Mouse (Mus musculus) liver, postnatal 0 days (tissue): ENCODE data around the gene Omt2a. TPM values are rescaled to one million over a fixed set of nuclear protein-coding genes. Genes with fewer than 3 reads are reported as not detected.
"Not testable (repeated sequence)": the region's sequence is repeated elsewhere in the genome, so short reads cannot be mapped to it uniquely, and the experiment has no call there.

ENCODE experiments used
- ATAC-seq: fragments of 200-750 bp; cut with Nextera tagmentation; 2 replicates; pipeline ENCODE4 v1.8.0; 2017; ENCODE audit warnings: mild to moderate bottlenecking, moderate library complexity
- DNase-seq: peaks from one replicate; pipeline ENCODE4 v3.0.0-alpha.2; 2016
- H3K27ac ChIP-seq: fragments of 300-500 bp; sonication (generic); 2 replicates; pipeline ENCODE4 v1.5.1; 2014; ENCODE audit warnings: antibody characterized with exemption, moderate library complexity, mild to moderate bottlenecking, low read depth
- H3K27me3 ChIP-seq: fragments of 300-500 bp; sonication (generic); 2 replicates; pipeline ENCODE4 v1.6.1; 2014; ENCODE audit warnings: low read length, control low read depth, mixed read lengths; ENCODE audit not compliant: insufficient read depth
- H3K36me3 ChIP-seq: fragments of 300-500 bp; sonication (generic); replicated peaks from 2 replicates; pipeline ENCODE4 v1.6.1; 2014; ENCODE audit warnings: mild to moderate bottlenecking, control low read depth, low read length, moderate library complexity, mixed read lengths; ENCODE audit not compliant: insufficient read depth
- H3K4me1 ChIP-seq: fragments of 300-500 bp; sonication (generic); 2 replicates; pipeline ENCODE4 v1.6.1; 2014; ENCODE audit warnings: antibody characterized with exemption, mild to moderate bottlenecking, control low read depth; ENCODE audit not compliant: insufficient read depth
- H3K4me2 ChIP-seq: fragments of 300-500 bp; sonication (generic); 2 replicates; pipeline ENCODE4 v1.6.1; 2014; ENCODE audit warnings: low read depth, mild to moderate bottlenecking, low read length, moderate library complexity, mixed read lengths
- H3K4me3 ChIP-seq: fragments of 300-500 bp; sonication (generic); 2 replicates; pipeline ENCODE4 v1.5.1; 2014; ENCODE audit warnings: low read depth, low read length
- H3K9ac ChIP-seq: fragments of 300-500 bp; sonication (generic); replicated peaks from 2 replicates; pipeline ENCODE4 v1.6.1; 2014; ENCODE audit warnings: mild to moderate bottlenecking, moderate library complexity
- H3K9me3 ChIP-seq: fragments of 300-500 bp; sonication (generic); 2 replicates; pipeline ENCODE4 v1.6.1; 2016; ENCODE audit warnings: mild to moderate bottlenecking, control low read depth, low read length, mixed read lengths
- CTCF ChIP-seq: sonication (generic); IDR thresholded peaks from 2 replicates; pipeline ENCODE4 v1.5.1; 2016; ENCODE audit warnings: antibody characterized with exemption, low read depth
- WGBS: fragments of 180-500 bp; shearing (Covaris S2); extraction: QIAGEN DNeasy Blood & Tissue Kit; methylation state at CpG from one replicate; pipeline ENCODE4 v1.1.7; 2014; ENCODE audit not compliant: insufficient replicate concordance; 5-methylcytosine and 5-hydroxymethylcytosine counted together
- polyA plus RNA-seq: library from polyadenylated mRNA; unstranded; fragments of >200 nt; fragmentation: Nextera tagmentation; extraction: Ambion mirVana; gene quantifications from 2 replicates; pipeline ENCODE4 v1.2.1, GENCODE M21; 2015

Gene Omt2a
- polyA plus RNA-seq, 1 experiment from 2014 or later, result not detected

DNA sequence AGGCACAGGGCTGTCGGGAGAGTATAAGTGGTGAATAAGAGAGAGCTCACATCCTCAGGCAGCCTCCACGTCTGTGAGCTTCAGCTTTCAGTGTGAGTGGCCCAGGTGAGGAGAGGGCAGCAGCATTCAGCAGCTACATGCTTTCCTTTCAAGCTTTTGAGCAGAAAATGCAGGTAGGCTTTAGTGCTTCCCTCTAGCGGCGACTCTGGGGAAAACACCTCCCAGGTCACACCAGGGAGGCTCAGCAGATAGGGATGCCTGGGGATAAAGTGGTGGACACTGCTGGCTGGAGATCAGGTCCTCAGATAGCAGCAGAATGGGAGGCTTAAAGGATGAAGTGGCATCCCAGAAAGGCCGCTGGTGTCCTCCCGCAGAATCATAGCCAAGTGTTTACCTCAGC, 18.5 kb downstream of the Omt2a start:
- H3K9ac ChIP-seq, H3K4me2 ChIP-seq, H3K27ac ChIP-seq, H3K4me3 ChIP-seq, H3K36me3 ChIP-seq, H3K9me3 ChIP-seq, ATAC-seq, H3K4me1 ChIP-seq, H3K27me3 ChIP-seq: not testable (repeated sequence)
- 9% methylated on average over 6 of the region's 6 CpGs for WGBS
- TF ChIP-seq CTCF, result peak; percentile 73
- peak; percentile 65 for DNase-seq

DNA sequence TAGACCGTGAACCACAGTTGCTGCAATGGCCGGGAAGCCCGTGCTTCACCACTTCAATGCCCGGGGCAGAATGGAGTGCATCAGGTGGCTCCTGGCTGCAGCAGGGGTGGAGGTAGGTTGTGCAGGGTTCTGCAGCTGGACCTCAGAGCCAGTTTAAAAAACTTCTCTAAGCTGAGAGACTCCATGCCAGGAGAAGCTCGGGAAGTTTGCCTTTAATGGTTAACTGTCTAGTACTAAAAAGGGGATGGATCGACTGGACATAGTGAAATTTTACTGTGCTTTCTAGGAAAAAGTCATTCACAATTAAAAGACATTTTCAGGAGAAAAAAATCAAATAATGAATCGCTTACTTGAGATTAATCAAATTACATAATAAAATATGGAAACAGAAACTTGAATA, 19.8 kb downstream of the Omt2a start:
- WGBS, result 56% methylated on average over 4 of the region's 7 CpGs
- not testable (repeated sequence) for H3K27me3 ChIP-seq

DNA sequence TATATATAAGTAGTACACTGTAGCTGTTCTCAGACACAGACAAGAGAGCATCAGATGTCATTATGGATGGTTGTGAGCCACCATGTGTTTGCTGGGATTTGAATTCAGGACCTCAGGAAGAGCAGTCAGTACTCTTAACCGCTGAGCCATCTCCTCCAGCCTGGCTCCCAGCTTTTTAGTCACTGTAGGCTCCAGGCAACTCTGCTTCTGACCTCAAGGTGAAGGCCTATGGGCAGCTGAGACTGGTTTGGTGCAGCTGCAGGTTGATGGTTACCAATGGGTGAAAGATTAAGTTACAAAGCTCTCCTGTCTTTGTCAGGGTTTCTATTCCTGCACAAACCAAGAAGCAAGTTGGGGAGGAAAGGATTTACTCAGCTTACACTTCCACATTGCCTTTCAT, 20.9 kb downstream of the Omt2a start:
- not testable (repeated sequence) for DNase-seq, H3K4me2 ChIP-seq, H3K27me3 ChIP-seq

More for the DNA sequence above, 19.8 kb downstream of the Omt2a start:
- not testable (repeated sequence) for H3K4me1 ChIP-seq, ATAC-seq, H3K4me3 ChIP-seq, H3K27ac ChIP-seq, DNase-seq, H3K9ac ChIP-seq, H3K4me2 ChIP-seq, H3K36me3 ChIP-seq, H3K9me3 ChIP-seq

DNA sequence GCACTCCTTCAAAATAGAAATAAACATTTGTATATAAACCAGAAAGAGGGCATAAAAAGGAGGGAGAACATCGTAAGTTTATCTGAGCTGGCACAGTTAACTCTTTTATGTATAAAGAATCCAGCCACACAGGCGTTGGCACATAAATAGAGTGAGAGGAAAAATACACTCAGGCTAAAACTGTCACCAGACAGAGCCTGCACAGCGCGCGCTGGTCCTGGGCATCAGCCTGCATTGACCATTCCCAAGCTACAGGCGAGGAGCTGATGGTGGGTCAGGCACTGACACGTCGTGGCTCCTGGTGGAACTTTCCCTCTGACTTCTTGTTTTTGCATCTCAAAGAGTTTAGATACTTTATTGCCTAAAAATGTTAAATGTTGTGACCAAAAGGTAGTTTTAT, 22.1 kb downstream of the Omt2a start:
- not testable (repeated sequence) for DNase-seq, H3K27ac ChIP-seq, H3K4me3 ChIP-seq, H3K36me3 ChIP-seq, H3K27me3 ChIP-seq, H3K4me2 ChIP-seq, H3K9me3 ChIP-seq, ATAC-seq, H3K9ac ChIP-seq, H3K4me1 ChIP-seq
- WGBS, result 77% methylated on average over 7 of the region's 8 CpGs

More for the DNA sequence above, 20.9 kb downstream of the Omt2a start:
- H3K9me3 ChIP-seq, ATAC-seq, H3K36me3 ChIP-seq, H3K27ac ChIP-seq, H3K4me3 ChIP-seq, H3K4me1 ChIP-seq, H3K9ac ChIP-seq: not testable (repeated sequence)
- 71% methylated on average over 1 of the region's 1 CpGs for WGBS

DNA sequence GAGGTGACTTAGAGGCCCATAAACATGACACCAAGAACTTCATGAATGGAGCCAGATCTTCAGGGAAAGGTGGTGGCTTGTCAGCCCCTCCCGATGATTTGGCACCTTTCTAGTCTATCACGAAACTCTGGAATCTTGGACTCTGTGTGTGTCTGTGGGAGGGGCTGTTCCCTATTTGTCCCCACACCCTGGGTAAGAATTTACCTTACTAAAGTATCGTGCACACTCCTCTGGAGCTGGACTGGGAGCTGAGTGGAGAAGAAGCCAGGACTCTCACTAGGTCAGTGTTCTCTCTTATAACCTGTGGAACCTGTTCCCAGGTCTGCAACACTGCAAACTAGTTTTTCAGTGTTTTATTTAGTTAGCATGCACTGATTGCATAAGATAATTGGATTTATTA, 24.9 kb downstream of the Omt2a start, which contains the start of gene Gm10639:
TSS of gene Gm10639 (plus strand) at position 201 of the 400 bp plus-strand sequence.
- not testable (repeated sequence) for DNase-seq, H3K4me1 ChIP-seq, H3K9ac ChIP-seq, H3K27ac ChIP-seq, H3K27me3 ChIP-seq, H3K4me2 ChIP-seq, ATAC-seq, H3K4me3 ChIP-seq, H3K9me3 ChIP-seq, H3K36me3 ChIP-seq
- 44% methylated on average over 2 of the region's 3 CpGs for WGBS

DNA sequence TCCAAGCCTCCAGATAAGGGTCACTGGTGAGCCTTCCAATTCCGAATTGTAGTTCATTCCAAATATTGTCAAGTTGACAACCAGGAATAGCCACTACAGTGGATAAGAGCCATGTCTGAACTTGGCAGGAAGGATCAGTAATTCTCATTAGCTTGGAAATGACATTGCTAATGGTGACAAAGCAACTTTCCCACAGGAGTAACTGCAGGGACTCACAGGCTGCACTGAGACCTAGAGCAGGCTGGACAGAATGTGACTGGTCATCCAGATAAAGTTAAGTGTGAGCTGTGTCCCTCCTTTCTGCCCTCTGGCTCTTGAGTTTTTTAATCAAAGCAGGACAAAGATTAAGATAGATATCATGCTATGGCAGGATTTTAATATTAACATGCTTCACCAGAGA, 25.5 kb downstream of the Omt2a start:
- H3K4me2 ChIP-seq, H3K27me3 ChIP-seq, H3K4me1 ChIP-seq, H3K36me3 ChIP-seq, H3K27ac ChIP-seq, DNase-seq, H3K9ac ChIP-seq, H3K9me3 ChIP-seq, H3K4me3 ChIP-seq, ATAC-seq: not testable (repeated sequence)
- WGBS, result 67% methylated on average over 1 of the region's 1 CpGs

DNA sequence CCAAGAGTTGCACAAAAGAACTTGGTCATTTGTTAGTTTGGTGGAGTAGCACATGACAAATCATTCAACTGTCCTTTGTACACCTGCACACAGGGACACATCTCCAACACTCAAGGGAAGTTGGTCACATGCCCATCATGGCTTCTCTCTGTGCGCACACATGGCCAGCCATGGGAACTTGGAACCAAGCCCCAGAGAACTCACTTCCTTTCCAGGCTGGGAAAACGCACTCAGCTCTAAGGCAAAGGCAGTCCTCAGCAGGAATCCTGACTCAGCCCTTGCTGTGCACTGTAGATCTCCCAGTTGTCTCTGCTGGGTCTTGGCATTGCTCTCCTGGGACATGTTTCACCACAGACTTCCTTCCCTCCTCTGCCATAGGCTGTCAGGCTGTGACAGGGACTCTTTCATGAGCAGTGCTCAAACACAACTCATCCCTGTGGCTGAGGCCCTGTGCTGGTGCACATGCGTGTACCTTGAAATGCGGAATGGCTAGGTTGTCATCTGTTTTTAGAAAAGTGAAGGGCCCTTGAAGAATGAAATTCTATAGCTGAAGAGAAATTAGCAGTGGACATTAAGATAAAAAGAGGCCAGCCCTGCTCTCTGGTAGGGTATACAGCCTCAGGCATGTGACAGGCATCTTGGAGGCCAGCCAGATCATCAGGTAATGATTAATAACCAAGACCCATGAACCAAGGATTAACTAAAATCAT, 32.4 kb downstream of the Omt2a start:
- peak; percentile 38 for DNase-seq
- not testable (repeated sequence) for H3K4me3 ChIP-seq, H3K27me3 ChIP-seq, H3K27ac ChIP-seq, H3K9ac ChIP-seq, H3K9me3 ChIP-seq, H3K4me1 ChIP-seq, H3K4me2 ChIP-seq, H3K36me3 ChIP-seq
- peak; percentile 92 for ATAC-seq
- 77% methylated on average over 4 of the region's 4 CpGs for WGBS

DNA sequence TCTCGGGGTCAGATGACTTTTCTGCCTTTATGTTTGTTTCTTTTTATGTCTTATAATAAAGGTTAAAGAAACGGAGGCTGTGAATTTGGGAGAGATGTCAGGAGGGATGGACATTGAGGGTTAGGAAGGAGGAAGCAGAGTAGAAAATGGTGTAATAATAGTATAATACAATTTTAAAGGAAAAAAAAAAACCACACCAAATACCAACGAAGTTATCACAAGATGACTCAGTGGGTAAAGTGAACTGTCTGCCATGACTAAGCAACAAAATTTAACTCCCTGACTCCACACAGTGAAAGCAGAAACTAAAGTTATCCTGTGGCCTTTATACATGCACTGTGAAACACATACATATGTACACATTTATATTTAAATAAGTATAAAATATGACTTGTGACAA, 43.7 kb downstream of the Omt2a start:
- H3K9me3 ChIP-seq, H3K4me1 ChIP-seq, ATAC-seq, DNase-seq, H3K36me3 ChIP-seq, H3K27ac ChIP-seq, H3K27me3 ChIP-seq, H3K4me3 ChIP-seq, H3K9ac ChIP-seq, H3K4me2 ChIP-seq: not testable (repeated sequence)
- 61% methylated on average over 3 of the region's 3 CpGs for WGBS
